Mouse (Mus musculus) E14TG2a.4 (cell line): ENCODE results near the gene AU040320.

Source experiments
- H3K27me3 ChIP-seq: 2 replicates; pipeline ENCODE4 v1.6.1; 2014; ENCODE audit warnings: low read length, control low read depth; ENCODE audit not compliant: insufficient read depth
- H3K36me3 ChIP-seq: 2 replicates; pipeline ENCODE4 v1.6.1; 2014; ENCODE audit warnings: low read length, control low read depth; ENCODE audit not compliant: insufficient read depth
- H3K4me1 ChIP-seq: replicated peaks from 2 replicates; pipeline ENCODE4 v1.6.1; 2014; ENCODE audit warnings: low read depth, low read length, control low read depth
- H3K4me3 ChIP-seq: replicated peaks from 2 replicates; pipeline ENCODE4 v1.5.1; 2014; ENCODE audit warnings: mild to moderate bottlenecking, low read length
- H3K9me3 ChIP-seq: 2 replicates; pipeline ENCODE4 v1.6.1; 2014; ENCODE audit warnings: low read length, control low read depth
- CTCF ChIP-seq: conservative IDR thresholded peaks from 2 replicates; pipeline ENCODE4 v1.5.1; 2014; ENCODE audit warnings: low read length
- NANOG ChIP-seq: IDR thresholded peaks from 2 replicates; pipeline ENCODE4 v1.6.1; 2014; ENCODE audit warnings: borderline replicate concordance, low read length, mixed read lengths
- POU5F1 ChIP-seq: IDR thresholded peaks from 2 replicates; pipeline ENCODE4 v1.6.1; 2014; ENCODE audit warnings: low read length, borderline replicate concordance

The AU040320 gene

GRCm38 (mm10) chr4:126754231-126754611 is 877 bp downstream of the AU040320 start:
- Histone ChIP-seq H3K4me1 (peaks cover 47% of the 10 kb centered on the region), H3K9me3 (no peaks in the 10 kb centered on the region), H3K36me3 (peaks cover 19% of the 10 kb centered on the region), H3K27me3 (peaks cover 18% of the 10 kb centered on the region), H3K4me3 (peak overlapping the region; percentile 96)
- TF ChIP-seq CTCF (no peak), NANOG (no peak), POU5F1 (no peak)

GRCm38 (mm10) chr4:126754736-126755374 is 1.5 kb downstream of the AU040320 start:
- Histone ChIP-seq H3K4me1 (peaks cover 41% of the 10 kb centered on the region), H3K4me3 (no peak overlapping the region), H3K36me3 (peaks cover 13% of the 10 kb centered on the region), H3K27me3 (peaks cover 18% of the 10 kb centered on the region), H3K9me3 (no peaks in the 10 kb centered on the region)
- TF ChIP-seq NANOG (no peak), CTCF (no peak), POU5F1 (no peak)

GRCm38 (mm10) chr4:126756766-126757165 is 3.4 kb downstream of the AU040320 start:
- H3K9me3 ChIP-seq = no peaks in the 10 kb centered on the region
- no peak overlapping the region for H3K4me3 ChIP-seq
- H3K36me3 ChIP-seq = no peaks in the 10 kb centered on the region
- no peak for TF ChIP-seq POU5F1
- no peak for TF ChIP-seq CTCF
- no peak for TF ChIP-seq NANOG
- H3K27me3 ChIP-seq = peaks cover 15% of the 10 kb centered on the region
- peaks cover 23% of the 10 kb centered on the region for H3K4me1 ChIP-seq

- Histone ChIP-seq H3K4me1 (peaks cover 12% of the 10 kb centered on the region), H3K4me3 (no peak overlapping the region), H3K36me3 (no peaks in the 10 kb centered on the region), H3K27me3 (peaks cover 10% of the 10 kb centered on the region), H3K9me3 (no peaks in the 10 kb centered on the region)
- TF ChIP-seq POU5F1 (no peak), CTCF (no peak), NANOG (no peak)
Measured at GRCm38 (mm10) chr4:126758299-126758698, 5.0 kb downstream of the AU040320 start.

GRCm38 (mm10) chr4:126759435-126759834 is 6.1 kb downstream of the AU040320 start:
- no peak for TF ChIP-seq CTCF
- TF ChIP-seq NANOG = no peak
- no peak for TF ChIP-seq POU5F1
- no peaks in the 10 kb centered on the region for H3K9me3 ChIP-seq

GRCm38 (mm10) chr4:126762586-126763359 is 9.4 kb downstream of the AU040320 start:
- no peak for TF ChIP-seq CTCF
- no peak for TF ChIP-seq NANOG
- TF ChIP-seq POU5F1 = no peak

More at GRCm38 (mm10) chr4:126759435-126759834, 6.1 kb downstream of the AU040320 start:
- Histone ChIP-seq H3K27me3 (peaks cover 10% of the 10 kb centered on the region), H3K4me3 (no peak overlapping the region), H3K4me1 (peaks cover 7% of the 10 kb centered on the region), H3K36me3 (no peaks in the 10 kb centered on the region)

GRCm38 (mm10) chr4:126763483-126763882 is 10.1 kb downstream of the AU040320 start:
- TF ChIP-seq NANOG (no peak), POU5F1 (no peak), CTCF (no peak)

More at GRCm38 (mm10) chr4:126762586-126763359, 9.4 kb downstream of the AU040320 start:
- Histone ChIP-seq H3K9me3 (no peaks in the 10 kb centered on the region), H3K4me3 (no peak overlapping the region), H3K4me1 (no peaks in the 10 kb centered on the region), H3K36me3 (no peaks in the 10 kb centered on the region), H3K27me3 (no peaks in the 10 kb centered on the region)

GRCm38 (mm10) chr4:126769800-126770563 is 16.6 kb downstream of the AU040320 start:
- no peaks in the 10 kb centered on the region for H3K27me3 ChIP-seq
- no peak overlapping the region for H3K4me3 ChIP-seq
- TF ChIP-seq POU5F1 = no peak
- no peak for TF ChIP-seq CTCF
- TF ChIP-seq NANOG = no peak
- H3K9me3 ChIP-seq = no peaks in the 10 kb centered on the region
- no peaks in the 10 kb centered on the region for H3K36me3 ChIP-seq
- no peaks in the 10 kb centered on the region for H3K4me1 ChIP-seq

More at GRCm38 (mm10) chr4:126763483-126763882, 10.1 kb downstream of the AU040320 start:
- no peaks in the 10 kb centered on the region for H3K27me3 ChIP-seq
- no peaks in the 10 kb centered on the region for H3K9me3 ChIP-seq
- no peaks in the 10 kb centered on the region for H3K36me3 ChIP-seq
- H3K4me1 ChIP-seq = no peaks in the 10 kb centered on the region
- no peak overlapping the region for H3K4me3 ChIP-seq
